In genomic region chr1:192736002-192736426, GRCm38 (mm10) we compare ENCODE assay signal across 10 mouse cellular contexts. TPM values are rescaled to one million over a fixed set of nuclear protein-coding genes. Genes with fewer than 3 reads are reported as not detected.
DNase-seq lines count a peak whose midpoint lies in the region; ATAC-seq lines count a peak whose summit lies in the region.
"Had no signal": no experiment of that assay in that cellular context is flagged by ENCODE, and none has a peak within 500 bp of the region (broad histone marks: within the 10 kb centered on the region; RNA-seq: fewer than 3 reads in every experiment).

No protein-coding gene starts in this region.

- no peaks in the 10 kb centered on the region for H3K36me3 ChIP-seq in heart, embryonic 16.5 days (ENCODE audit: control insufficient read depth, insufficient read depth)
- H3K36me3 ChIP-seq in limb, embryonic 11.5 days (ENCODE audit: control insufficient read depth, insufficient read depth, low read length), result no peaks in the 10 kb centered on the region

- WGBS in heart, embryonic 16.5 days, result 54% methylated on average over 9 of the region's 9 CpGs
- WGBS in limb, embryonic 11.5 days, result 37% methylated on average over 9 of the region's 9 CpGs

- no peak overlapping the region for H3K4me3 ChIP-seq in heart, embryonic 16.5 days (ENCODE audit: low read length)
- no peak overlapping the region for H3K4me3 ChIP-seq in limb, embryonic 11.5 days (ENCODE audit: low read depth, low read length)
- H3K4me3 ChIP-seq: megakaryocyte, embryonic 14.5 days had no signal

- peak; percentile 52 for ATAC-seq in heart, embryonic 16.5 days (replicated peaks; ENCODE audit: extremely low read depth, insufficient read depth, low FRiP score)
- ATAC-seq in limb, embryonic 11.5 days (ENCODE audit: insufficient number of reproducible peaks, low FRiP score, low TSS enrichment, low read depth), result peak; percentile 28; the same call in 1 of the 2 replicates
- ATAC-seq in erythroid progenitor cell, adult 5-6 weeks (replicated peaks; ENCODE audit: low FRiP score, poor library complexity, severe bottlenecking), result no peak

- no peak overlapping the region for H3K9ac ChIP-seq in heart, embryonic 16.5 days (ENCODE audit: low read length)
- H3K9ac ChIP-seq in limb, embryonic 11.5 days (ENCODE audit: low read length), result peak overlapping the region; percentile 43; the same call in 1 of the 2 replicates

- peak overlapping the region; percentile 14; the same call in 1 of the 2 replicates for H3K27ac ChIP-seq in heart, embryonic 16.5 days (ENCODE audit: low read length)
- H3K27ac ChIP-seq in limb, embryonic 11.5 days (replicated peaks; ENCODE audit: low read depth, low read length), result peak overlapping the region; percentile 89

- H3K4me2 ChIP-seq in heart, embryonic 16.5 days (ENCODE audit: low read depth, low read length), result no peak overlapping the region
- H3K4me2 ChIP-seq in limb, embryonic 11.5 days (ENCODE audit: low read depth, severe bottlenecking), result 0 out of 2 replicates have a peak overlapping the region, but pooled peaks have one; percentile 2

- peak; percentile 16 for DNase-seq in gastrocnemius, postnatal 10 days
- DNase-seq in gastrocnemius, adult 8-10 months (ENCODE audit: low spot score in 2 of 2), result no peak
- peak; percentile 33 for DNase-seq in adipocyte (ENCODE audit: low spot score)
- peak; percentile 45 for DNase-seq in limb, embryonic 11.5 days (ENCODE audit: low spot score)
- no peak for DNase-seq in left cerebral cortex, adult 11 months (ENCODE audit: low spot score)
- DNase-seq in thymus, postnatal 10 days (ENCODE audit: low spot score in 2 of 2), result no peak
- DNase-seq: thymus, adult 18-20 months had no signal

- 0 out of 2 replicates have a peak, but pooled peaks cover 4% of the 10 kb centered on the region for H3K4me1 ChIP-seq in heart, embryonic 16.5 days (ENCODE audit: control insufficient read depth, insufficient read depth, low read length)
- H3K4me1 ChIP-seq in limb, embryonic 11.5 days (ENCODE audit: control insufficient read depth, insufficient read depth, low read length), result peaks cover 14% of the 10 kb centered on the region

- no peaks in the 10 kb centered on the region for H3K9me3 ChIP-seq in heart, embryonic 16.5 days (replicated peaks; ENCODE audit: control insufficient read depth, low read length)
- no peaks in the 10 kb centered on the region for H3K9me3 ChIP-seq in limb, embryonic 11.5 days (ENCODE audit: control insufficient read depth, low read length)
- H3K9me3 ChIP-seq: megakaryocyte, embryonic 14.5 days had no signal

- no peaks in the 10 kb centered on the region for H3K27me3 ChIP-seq in heart, embryonic 16.5 days (ENCODE audit: control insufficient read depth, insufficient read depth, low read length)
- H3K27me3 ChIP-seq in limb, embryonic 11.5 days (ENCODE audit: control insufficient read depth, insufficient read depth, low read length), result no peaks in the 10 kb centered on the region

RNA-seq across cellular contexts. Expression of gene Hhat, which starts 35.0 kb away (rescaled TPM):
- 1 to 10 TPM; 1.7 to 4.5 TPM for total RNA-seq in gastrocnemius, postnatal 10 days (2021)
- 1 to 10 TPM in 2 of 4 experiments, under 1 TPM in 2; 0.80 to 1.9 (median 1.2) TPM for total RNA-seq in gastrocnemius, adult 8-10 months (2022)
- polyA plus RNA-seq in heart, embryonic 16.5 days (2015; fragmentation: Nextera tagmentation; extraction: Ambion mirVana), result 5.6 and 6.7 TPM in 2 replicates
- polyA plus RNA-seq in limb, embryonic 11.5 days (2014; fragmentation: Nextera tagmentation; extraction: Ambion mirVana), result 12.3 and 16.6 TPM in 2 replicates
- not detected in 2 replicates for total RNA-seq in erythroid progenitor cell, adult 5-6 weeks (2015; ENCODE audit: low replicate concordance)
- total RNA-seq in erythroid progenitor cell, adult 5-6 weeks (2017; ENCODE audit: low replicate concordance), result 0.51 TPM in 1 of 2 replicates, not detected in the other

Comparison
In these comparisons a context has a peak if more than half of its experiments do, and no peak if none do; other contexts are left out.
1. DNase-seq: peak in gastrocnemius, postnatal 10 days (single experiment), adipocyte (single experiment) and limb, embryonic 11.5 days (single experiment); none in gastrocnemius, adult 8-10 months (0 of 2), left cerebral cortex, adult 11 months (single experiment) and thymus, postnatal 10 days (0 of 2).